Mouse (Mus musculus) CD4-positive, CD25-positive, alpha-beta regulatory T cell, adult 2 months (primary cell): ENCODE measurements around the gene Lin54.

Experiments used
- DNase-seq: peaks from one replicate; pipeline ENCODE4 v3.0.0-alpha.2; 2012; ENCODE audit warnings: low read depth, low spot score

Gene Lin54

GRCm38 (mm10) chr5:100423626-100424025, 76.8 kb downstream of the Lin54 start:
- no peak for DNase-seq

GRCm38 (mm10) chr5:100418861-100419260, 81.6 kb downstream of the Lin54 start:
- DNase-seq: no peak

- DNase-seq: no peak
Measured at GRCm38 (mm10) chr5:100418077-100418476, 82.4 kb downstream of the Lin54 start.

- peak; percentile 97 for DNase-seq
Measured at GRCm38 (mm10) chr5:100415761-100416590, 84.5 kb downstream of the Lin54 start, which contains the start of gene Sec31a. Gene Sec31a (minus strand): TSS chr5:100416234.

- DNase-seq: no peak
Measured at GRCm38 (mm10) chr5:100414474-100415196, 85.8 kb downstream of the Lin54 start.

GRCm38 (mm10) chr5:100412886-100413285, 87.6 kb downstream of the Lin54 start:
- no peak for DNase-seq

- DNase-seq: no peak
Measured at GRCm38 (mm10) chr5:100410281-100410680, 90.2 kb downstream of the Lin54 start.

- no peak for DNase-seq
Measured at GRCm38 (mm10) chr5:100408485-100408884, 92.0 kb downstream of the Lin54 start.

- no peak for DNase-seq
Measured at GRCm38 (mm10) chr5:100396753-100397152, 103.7 kb downstream of the Lin54 start.

- peak; percentile 12 for DNase-seq
Measured at GRCm38 (mm10) chr5:100393681-100394080, 106.8 kb downstream of the Lin54 start.

- no peak for DNase-seq
Measured at GRCm38 (mm10) chr5:100392436-100392955, 107.9 kb downstream of the Lin54 start.
